Mouse (Mus musculus): ENCODE results near the gene Otud5.
A peak's percentile ranks its signal among the peaks of the same experiment; 100 is the strongest.
"Not testable (repeated sequence)": the region's sequence is repeated elsewhere in the genome, so short reads cannot be mapped to it uniquely, and the experiment has no call there.

Otud5 gene

DNA sequence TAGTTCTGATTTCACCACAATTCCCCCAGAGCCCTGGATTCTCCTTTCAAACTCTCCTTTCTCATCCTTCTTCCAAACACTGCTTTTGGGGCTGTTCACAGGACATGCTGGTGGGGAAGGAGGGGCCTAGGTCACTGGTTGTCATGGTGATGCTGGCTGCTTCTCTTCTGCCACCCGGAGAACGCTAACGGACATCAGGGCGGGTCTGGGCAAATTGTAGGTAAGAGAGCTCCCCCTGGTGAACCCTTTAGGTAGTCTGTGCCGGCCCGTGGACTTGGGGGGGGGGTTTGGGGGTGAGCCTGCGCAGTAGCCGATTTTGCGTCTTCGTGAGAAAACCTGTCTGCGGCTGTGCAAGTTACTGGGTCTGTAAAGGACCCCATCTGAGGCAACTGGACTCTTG lies 38.7 kb downstream of the Otud5 start:
- peak; percentile 46 to 51 for DNase-seq (ENCODE audit: low spot score in 2 of 2)

- peak; percentile 72 to 84 for DNase-seq (ENCODE audit: low spot score in 2 of 2)
These were observed 42.8 kb downstream of the Otud5 start, which contains the start of gene Slc35a2 for GRCm38 (mm10) chrX:7883841-7884567. Gene Slc35a2, plus strand, starts transcription at chrX:7884028.

DNA sequence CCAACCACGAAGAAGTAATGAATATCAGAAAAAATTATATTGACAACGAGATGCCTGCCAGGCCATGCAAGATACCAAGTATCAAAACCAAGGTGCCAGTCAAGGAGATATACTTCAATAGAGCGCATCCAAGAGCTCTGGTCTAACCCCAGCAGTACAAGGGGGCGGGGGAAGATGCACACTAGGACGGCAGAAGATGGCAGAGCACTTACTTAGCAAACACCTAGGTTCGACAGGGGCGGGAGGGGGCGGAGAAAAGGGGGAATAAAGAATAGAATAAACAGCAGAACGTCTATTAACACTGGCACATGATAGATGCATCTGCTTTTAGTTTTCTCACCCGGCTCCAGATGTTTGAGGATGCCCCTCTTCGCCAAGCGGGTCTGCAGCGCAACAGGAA lies 57.0 kb downstream of the Otud5 start:
- DNase-seq (ENCODE audit: low spot score in 2 of 2) = no peak

- peak; percentile 82 to 89 for DNase-seq (ENCODE audit: low spot score in 2 of 2)
These were observed 58.0 kb downstream of the Otud5 start, which contains the start of the genes Pqbp1 and Timm17b for GRCm38 (mm10) chrX:7898880-7899874. Gene Pqbp1, minus strand, starts transcription at chrX:7899269. Gene Timm17b, plus strand, starts transcription at chrX:7899357.

- no peak for DNase-seq (ENCODE audit: low spot score in 2 of 2)
These were observed 63.3 kb downstream of the Otud5 start for GRCm38 (mm10) chrX:7904441-7904840.

DNA sequence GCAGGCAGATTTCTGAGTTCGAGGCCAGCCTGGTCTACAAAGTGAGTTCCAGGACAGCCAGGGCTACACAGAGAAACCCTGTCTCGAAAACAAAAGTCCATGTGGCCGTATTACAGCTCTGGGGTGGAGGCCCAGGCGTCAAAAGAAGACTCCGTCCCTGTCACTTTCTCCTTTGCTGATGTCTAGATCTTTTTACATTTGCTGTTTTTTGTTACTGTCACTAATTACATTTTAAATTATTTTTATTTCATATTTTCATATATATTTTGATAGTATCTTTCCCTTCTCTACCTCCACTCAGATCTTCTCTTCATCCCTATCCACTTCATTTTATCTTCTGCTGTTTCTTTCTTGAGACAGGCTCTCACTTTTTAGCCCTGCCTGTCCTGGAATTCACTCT lies 66.6 kb downstream of the Otud5 start, which contains the start of gene Gm10491:
TSS of gene Gm10491 (minus strand) at position 101 of the 400 bp plus-strand sequence.
- no peak for DNase-seq (ENCODE audit: low spot score in 2 of 2)

DNA sequence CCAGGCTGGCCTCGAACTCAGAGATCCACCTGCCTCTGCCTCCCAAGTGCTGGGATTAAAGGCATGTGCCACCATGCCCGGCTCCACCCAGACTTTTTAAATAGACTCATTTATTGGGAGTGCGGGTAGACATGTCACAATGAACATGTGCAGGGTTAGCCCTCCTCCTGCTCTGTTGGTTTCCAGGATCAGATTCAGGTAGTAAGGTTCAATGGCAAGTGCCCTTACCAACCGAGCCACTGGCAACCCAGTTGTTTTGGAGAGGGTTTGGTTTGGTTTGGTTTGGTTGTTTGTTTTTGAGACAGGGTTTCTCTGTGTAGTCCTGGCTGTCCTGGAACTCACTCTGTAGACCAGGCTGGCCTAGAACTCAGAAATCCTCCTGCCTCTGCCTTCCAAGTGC lies 68.1 kb downstream of the Otud5 start, which contains the start of gene Gm10490:
TSS of gene Gm10490 (plus strand) at position 301 of the 400 bp plus-strand sequence.
- DNase-seq (ENCODE audit: low spot score in 2 of 2) = not testable (repeated sequence)

- no peak for DNase-seq (ENCODE audit: low spot score in 2 of 2)
These were observed 69.3 kb downstream of the Otud5 start for GRCm38 (mm10) chrX:7910473-7910872.

GRCm38 (mm10) chrX:7915669-7916068 lies 74.5 kb downstream of the Otud5 start:
- not testable (repeated sequence) for DNase-seq (ENCODE audit: low spot score in 2 of 2)

DNA sequence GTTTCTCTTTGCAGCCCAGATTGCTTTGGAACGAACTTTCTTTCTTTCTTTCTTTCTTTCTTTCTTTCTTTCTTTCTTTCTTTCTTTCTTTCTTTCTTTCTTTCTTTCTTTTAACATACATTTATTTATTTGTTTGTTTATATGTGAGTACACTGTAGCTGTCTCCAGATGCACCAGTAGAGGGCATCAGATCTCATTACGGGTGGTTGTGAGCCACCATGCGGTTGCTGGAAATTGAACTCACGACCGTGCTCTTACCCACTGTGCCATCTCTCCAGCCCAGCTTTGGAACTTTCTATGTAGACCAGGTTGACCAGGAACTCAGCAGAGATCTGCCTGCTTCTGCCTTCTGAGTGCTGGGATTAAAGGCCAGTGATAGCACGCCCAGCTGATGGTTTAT lies 76.8 kb downstream of the Otud5 start:
- not testable (repeated sequence) for DNase-seq (ENCODE audit: low spot score in 2 of 2)

DNA sequence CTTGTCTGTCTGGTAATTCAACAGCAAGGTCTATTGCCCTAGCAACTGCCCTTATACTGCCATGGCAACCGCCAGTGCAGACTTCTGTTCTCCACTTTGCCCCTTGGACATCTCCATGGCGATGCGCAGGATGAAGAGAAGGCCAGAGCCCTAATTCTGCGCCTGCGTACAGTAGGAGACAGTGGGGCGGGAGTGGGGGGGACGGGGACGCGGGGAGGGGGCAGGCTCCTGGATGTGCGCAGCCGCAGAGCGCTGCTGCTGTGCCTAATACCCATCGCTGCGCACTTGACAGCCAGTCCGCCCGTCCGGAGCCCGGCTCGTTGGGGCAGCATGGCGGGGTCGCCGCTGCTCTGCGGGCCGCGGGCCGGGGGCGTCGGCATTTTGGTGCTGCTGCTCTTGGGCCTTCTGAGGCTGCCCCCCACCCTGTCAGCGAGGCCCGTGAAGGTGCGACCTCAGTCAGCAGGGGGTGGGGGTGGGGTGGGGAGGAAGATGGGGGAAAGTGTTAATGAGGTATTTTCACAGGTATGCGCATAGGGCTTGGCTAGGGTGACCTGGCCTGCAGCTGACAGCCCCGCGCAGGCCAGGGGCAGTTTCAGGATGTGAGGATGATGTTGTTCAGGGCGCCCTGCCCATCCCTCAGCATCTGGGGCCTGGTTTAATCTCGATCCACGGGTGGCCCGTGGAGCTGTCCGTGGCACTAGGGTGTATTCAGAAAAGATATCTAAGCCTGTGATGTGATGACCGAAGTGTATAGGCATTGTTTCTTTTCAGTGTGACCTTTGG lies 78.6 kb downstream of the Otud5 start, which contains the start of gene Pcsk1n:
TSS of gene Pcsk1n (plus strand) at position 222 of the 783 bp plus-strand sequence.
- peak; percentile 40 to 47 for DNase-seq (ENCODE audit: low spot score in 2 of 2)

DNA sequence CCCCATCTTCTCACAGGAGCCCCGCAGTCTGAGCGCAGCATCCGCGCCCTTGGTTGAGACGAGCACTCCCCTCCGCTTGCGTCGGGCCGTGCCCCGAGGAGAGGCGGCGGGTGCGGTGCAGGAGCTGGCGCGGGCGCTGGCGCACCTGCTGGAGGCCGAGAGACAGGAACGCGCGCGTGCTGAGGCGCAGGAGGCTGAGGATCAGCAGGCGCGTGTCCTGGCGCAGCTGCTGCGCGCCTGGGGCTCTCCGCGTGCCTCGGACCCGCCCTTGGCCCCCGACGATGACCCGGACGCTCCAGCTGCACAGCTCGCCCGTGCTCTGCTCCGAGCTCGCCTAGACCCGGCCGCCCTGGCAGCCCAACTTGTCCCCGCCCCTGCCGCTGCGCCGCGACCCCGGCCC lies 80.9 kb downstream of the Otud5 start:
- peak; percentile 12 to 15 for DNase-seq (ENCODE audit: low spot score in 2 of 2)

Measured in frontal cortex, postnatal 36 days (tissue).